Mouse (Mus musculus): ENCODE measurements around the gene A730009L09Rik. TPM values are rescaled to one million over a fixed set of nuclear protein-coding genes. Genes with fewer than 3 reads are reported as not detected.

The A730009L09Rik gene
- polyA plus RNA-seq (2015; fragmentation: Nextera tagmentation; extraction: Ambion mirVana), result not detected in 2 replicates

DNA sequence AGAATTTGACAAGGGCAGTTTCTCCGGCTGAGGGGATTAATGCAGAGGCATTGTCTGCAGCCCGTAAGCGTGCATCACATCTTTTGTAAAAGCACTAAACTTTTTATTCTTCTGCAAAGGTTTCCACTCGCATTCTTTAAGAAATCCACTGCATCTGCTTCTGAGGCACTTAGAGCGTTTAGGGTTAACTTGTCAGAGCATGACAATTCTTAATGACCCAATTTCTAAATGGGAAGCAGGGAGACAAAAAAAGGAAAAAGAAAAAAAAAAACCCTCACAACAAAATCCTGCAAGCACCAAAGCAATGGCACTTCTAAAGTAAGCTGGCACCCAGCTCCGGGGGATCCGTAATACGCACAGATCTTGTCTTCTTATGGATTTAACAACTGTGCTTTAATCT lies at the start of gene A730009L09Rik:
A730009L09Rik (plus strand) TSS at position 301 of the 400 bp plus-strand sequence.
- no peaks in the 10 kb centered on the region for H3K9me3 ChIP-seq
- WGBS, result 76% methylated on average over 8 of the region's 8 CpGs
- H3K27ac ChIP-seq, result no peak within 1 kb of the TSS
- no peak for ATAC-seq (ENCODE audit: insufficient read depth, low FRiP score, low read depth)
- H3K4me1 ChIP-seq, result no peaks in the 10 kb centered on the region
- no peak within 1 kb of the TSS for H3K4me2 ChIP-seq
- H3K27me3 ChIP-seq (replicated peaks), result no peaks in the 10 kb centered on the region
- no peak within 1 kb of the TSS for H3K4me3 ChIP-seq (replicated peaks)
- H3K36me3 ChIP-seq, result no peaks in the 10 kb centered on the region
- no peak within 1 kb of the TSS for H3K9ac ChIP-seq

DNA sequence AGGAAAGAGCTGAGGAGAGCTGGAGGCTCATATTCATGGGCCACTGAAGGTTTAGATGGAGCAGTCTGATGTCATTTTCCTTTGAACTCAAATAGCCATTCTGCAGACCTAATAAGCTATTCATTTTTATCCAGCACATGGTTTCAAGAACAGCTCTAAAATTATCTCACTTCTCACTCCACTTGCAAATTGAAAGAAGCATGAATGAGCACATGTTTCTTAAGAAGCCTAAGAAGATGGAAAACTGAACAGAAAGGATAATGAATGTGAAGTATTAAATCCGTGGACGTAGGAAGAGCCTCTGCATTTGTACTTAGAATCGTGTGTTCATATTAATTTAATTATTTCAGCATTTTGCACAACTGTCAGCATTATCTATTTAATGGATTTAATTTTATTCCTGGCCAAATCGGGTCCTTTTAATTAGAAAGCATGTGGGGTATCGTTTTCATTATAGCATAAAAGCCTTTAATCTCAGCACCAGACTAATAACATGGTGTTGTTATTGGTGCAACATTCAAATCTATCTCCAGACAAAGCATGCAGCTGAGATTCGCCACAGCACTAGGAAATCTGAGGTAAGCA lies 49.2 kb upstream of the A730009L09Rik start:
- H3K9me3 ChIP-seq, result no peaks in the 10 kb centered on the region
- no peaks in the 10 kb centered on the region for H3K4me1 ChIP-seq
- H3K27ac ChIP-seq, result no peak overlapping the region
- no peak overlapping the region for H3K9ac ChIP-seq
- H3K36me3 ChIP-seq, result no peaks in the 10 kb centered on the region
- no peak overlapping the region for H3K4me3 ChIP-seq (replicated peaks)
- no peak overlapping the region for H3K4me2 ChIP-seq
- no peaks in the 10 kb centered on the region for H3K27me3 ChIP-seq (replicated peaks)
- no peak for ATAC-seq (ENCODE audit: insufficient read depth, low FRiP score, low read depth)
- WGBS, result 84% methylated on average over 6 of the region's 6 CpGs

DNA sequence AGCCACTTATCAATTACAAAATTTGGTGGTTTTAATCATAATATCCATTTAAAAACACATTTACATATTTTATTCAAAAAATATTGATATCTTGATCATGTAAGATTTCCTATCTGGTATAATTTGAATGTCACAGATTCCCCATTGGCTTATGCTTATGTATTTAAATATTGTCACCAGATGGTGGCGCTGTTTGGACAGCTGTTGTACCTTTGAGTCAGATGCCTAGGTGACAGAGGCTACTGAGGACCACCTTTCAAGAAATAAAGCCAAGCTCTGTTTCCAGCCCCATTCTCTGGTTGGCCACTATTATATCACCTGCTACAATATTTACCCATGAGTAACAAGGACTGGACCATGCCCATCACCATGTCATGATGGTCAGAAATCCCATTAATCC lies 46.0 kb upstream of the A730009L09Rik start:
- Histone ChIP-seq H3K27ac (no peak overlapping the region), H3K36me3 (no peaks in the 10 kb centered on the region), H3K4me1 (no peaks in the 10 kb centered on the region), H3K27me3 (replicated peaks) (no peaks in the 10 kb centered on the region), H3K4me3 (replicated peaks) (no peak overlapping the region), H3K9me3 (no peaks in the 10 kb centered on the region), H3K4me2 (no peak overlapping the region), H3K9ac (no peak overlapping the region)
- ATAC-seq (ENCODE audit: insufficient read depth, low FRiP score, low read depth), result no peak
- 29% methylated on average over 1 of the region's 1 CpGs for WGBS

DNA sequence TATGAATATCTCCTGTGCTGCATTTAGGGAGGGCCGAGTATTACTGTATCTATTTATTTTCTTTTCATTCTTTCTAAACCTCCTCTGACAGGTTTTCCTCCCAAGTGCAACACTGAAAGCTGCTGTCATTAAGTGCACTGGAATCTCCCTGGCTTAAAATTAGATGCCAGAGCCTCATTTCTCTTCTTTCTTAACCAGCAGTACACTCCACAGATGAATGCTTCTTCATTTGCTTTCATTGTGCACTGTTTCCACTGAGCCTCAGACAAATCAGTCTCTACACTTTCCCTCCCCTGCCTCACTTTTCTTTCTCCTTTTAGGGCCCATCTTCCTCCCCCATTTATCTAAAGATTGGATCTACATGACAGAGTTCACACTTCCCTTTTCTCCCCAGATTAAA lies 44.9 kb upstream of the A730009L09Rik start:
- no peak overlapping the region for H3K4me2 ChIP-seq
- 57% methylated on average over 1 of the region's 1 CpGs for WGBS
- no peaks in the 10 kb centered on the region for H3K36me3 ChIP-seq
- no peak overlapping the region for H3K9ac ChIP-seq
- no peaks in the 10 kb centered on the region for H3K27me3 ChIP-seq (replicated peaks)
- no peaks in the 10 kb centered on the region for H3K4me1 ChIP-seq
- H3K9me3 ChIP-seq, result no peaks in the 10 kb centered on the region
- H3K27ac ChIP-seq, result no peak overlapping the region
- no peak for ATAC-seq (ENCODE audit: insufficient read depth, low FRiP score, low read depth)
- no peak overlapping the region for H3K4me3 ChIP-seq (replicated peaks)

DNA sequence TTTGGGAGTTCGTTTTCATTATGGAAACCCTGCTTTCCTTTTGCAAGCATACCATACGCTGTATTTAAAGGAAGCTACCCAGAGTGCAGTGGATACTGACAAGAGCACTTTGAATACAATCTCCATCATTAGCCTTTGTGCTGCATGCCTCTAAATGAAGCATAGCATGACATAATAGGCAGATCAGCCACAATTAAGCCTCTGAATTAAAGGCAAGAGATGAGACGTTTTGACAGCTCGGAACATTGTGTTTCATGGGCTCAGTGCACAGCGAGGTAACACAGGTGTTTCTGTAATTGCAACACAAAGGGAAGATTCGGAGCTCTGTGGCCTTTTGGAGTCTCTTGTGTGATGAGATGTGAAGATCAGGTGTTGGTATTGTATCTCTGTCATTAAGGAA lies 41.5 kb upstream of the A730009L09Rik start:
- 87% methylated on average over 6 of the region's 6 CpGs for WGBS
- no peak for ATAC-seq (ENCODE audit: insufficient read depth, low FRiP score, low read depth)
- H3K9ac ChIP-seq, result no peak overlapping the region
- no peaks in the 10 kb centered on the region for H3K36me3 ChIP-seq
- H3K27ac ChIP-seq, result no peak overlapping the region
- no peaks in the 10 kb centered on the region for H3K27me3 ChIP-seq (replicated peaks)
- H3K4me1 ChIP-seq, result no peaks in the 10 kb centered on the region
- no peak overlapping the region for H3K4me3 ChIP-seq (replicated peaks)
- H3K9me3 ChIP-seq, result no peaks in the 10 kb centered on the region
- no peak overlapping the region for H3K4me2 ChIP-seq

DNA sequence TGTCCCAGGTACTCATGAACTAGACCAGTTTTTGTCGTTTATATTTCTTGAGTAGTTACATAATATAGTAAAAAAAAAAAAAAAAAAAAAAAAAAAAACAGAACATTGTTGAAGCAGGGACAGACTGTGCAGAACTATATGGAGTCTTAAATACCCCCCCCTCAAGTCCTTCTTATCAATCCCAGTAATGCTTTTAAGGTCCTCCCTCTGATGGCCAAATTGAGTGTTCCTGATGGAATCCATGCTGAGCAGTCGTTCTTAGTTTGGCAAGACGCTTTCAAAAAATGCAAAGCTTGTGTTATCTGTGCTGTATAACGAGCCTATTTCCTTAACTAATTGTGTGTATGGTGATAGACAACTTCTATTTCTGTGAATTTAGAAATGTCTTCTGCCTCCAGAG lies 40.2 kb upstream of the A730009L09Rik start:
- no peak overlapping the region for H3K9ac ChIP-seq
- H3K27ac ChIP-seq, result no peak overlapping the region
- ATAC-seq (ENCODE audit: insufficient read depth, low FRiP score, low read depth), result no peak
- WGBS, result 73% methylated on average over 4 of the region's 4 CpGs
- H3K4me2 ChIP-seq, result no peak overlapping the region
- H3K9me3 ChIP-seq, result no peaks in the 10 kb centered on the region
- H3K27me3 ChIP-seq (replicated peaks), result no peaks in the 10 kb centered on the region
- no peaks in the 10 kb centered on the region for H3K4me1 ChIP-seq
- H3K4me3 ChIP-seq (replicated peaks), result no peak overlapping the region
- no peaks in the 10 kb centered on the region for H3K36me3 ChIP-seq

DNA sequence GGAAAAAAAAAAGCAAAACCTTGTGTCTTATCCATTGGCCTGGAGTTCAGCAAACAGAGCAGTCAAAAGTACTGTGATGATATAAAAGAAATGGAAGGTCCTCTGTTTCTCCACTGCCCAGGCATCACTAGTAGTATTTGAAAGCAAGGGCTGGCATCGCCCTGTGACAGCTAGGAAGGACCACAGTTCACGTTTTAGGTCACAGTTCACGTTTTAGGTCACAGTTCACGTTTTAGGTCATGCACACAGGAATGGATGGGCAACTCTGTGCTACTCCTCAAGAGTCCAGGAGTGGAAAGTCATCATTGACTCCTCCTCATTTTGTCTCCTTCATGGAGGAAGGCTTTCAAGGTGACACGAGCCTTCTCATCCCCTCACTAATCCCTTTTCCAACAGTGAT lies 38.0 kb upstream of the A730009L09Rik start:
- Histone ChIP-seq H3K9ac (no peak overlapping the region), H3K4me3 (replicated peaks) (no peak overlapping the region)

DNA sequence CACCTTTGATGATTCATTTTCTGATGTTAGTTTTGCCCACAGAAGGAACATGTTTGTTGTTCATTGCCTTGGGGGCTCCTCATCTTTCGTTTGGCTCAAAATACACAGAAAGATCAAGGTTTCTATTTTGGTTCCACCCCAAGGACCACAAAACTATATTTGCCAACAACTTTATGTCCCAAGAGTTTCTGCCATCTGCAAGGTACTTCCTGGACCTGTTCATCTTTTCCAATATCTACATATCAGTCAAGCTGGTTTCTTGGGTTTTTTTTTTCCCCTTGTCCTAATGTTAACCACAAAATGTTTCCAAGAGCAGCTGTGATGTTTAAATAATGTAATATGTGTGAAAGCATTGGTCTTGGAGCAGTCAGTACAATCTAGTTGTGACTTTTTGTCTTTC lies 37.4 kb upstream of the A730009L09Rik start:
- Histone ChIP-seq H3K9ac (no peak overlapping the region), H3K4me1 (no peaks in the 10 kb centered on the region), H3K27me3 (replicated peaks) (no peaks in the 10 kb centered on the region), H3K36me3 (no peaks in the 10 kb centered on the region), H3K4me3 (replicated peaks) (no peak overlapping the region), H3K4me2 (no peak overlapping the region), H3K9me3 (no peaks in the 10 kb centered on the region), H3K27ac (no peak overlapping the region)
- no peak for ATAC-seq (ENCODE audit: insufficient read depth, low FRiP score, low read depth)
- 89% methylated on average over 1 of the region's 1 CpGs for WGBS

More for the DNA sequence above, 38.0 kb upstream of the A730009L09Rik start:
- Histone ChIP-seq H3K27me3 (replicated peaks) (no peaks in the 10 kb centered on the region), H3K4me1 (no peaks in the 10 kb centered on the region), H3K27ac (no peak overlapping the region), H3K36me3 (no peaks in the 10 kb centered on the region), H3K9me3 (no peaks in the 10 kb centered on the region), H3K4me2 (no peak overlapping the region)
- no peak for ATAC-seq (ENCODE audit: insufficient read depth, low FRiP score, low read depth)
- 82% methylated on average over 5 of the region's 5 CpGs for WGBS

DNA sequence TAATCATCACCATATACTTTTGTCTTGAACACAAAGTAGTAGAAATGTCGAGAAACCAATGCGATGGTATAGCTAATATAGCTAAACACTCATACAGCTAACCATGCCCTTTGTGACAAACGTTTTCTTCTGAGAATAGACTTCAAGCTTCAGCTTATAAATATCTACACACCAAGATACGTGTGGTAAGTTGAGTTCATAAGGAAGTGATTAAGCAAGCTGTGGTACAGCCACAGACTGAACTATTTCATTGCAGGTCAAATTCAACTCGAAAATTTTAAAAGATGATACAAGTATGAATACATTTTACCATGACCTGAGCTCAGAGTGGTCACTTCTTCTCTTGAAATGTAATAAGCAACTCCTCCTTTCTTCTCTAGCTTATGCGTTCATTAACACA lies 37.0 kb upstream of the A730009L09Rik start:
- Histone ChIP-seq H3K27ac (no peak overlapping the region), H3K4me2 (no peak overlapping the region), H3K4me3 (replicated peaks) (no peak overlapping the region), H3K27me3 (replicated peaks) (no peaks in the 10 kb centered on the region), H3K9me3 (no peaks in the 10 kb centered on the region), H3K4me1 (no peaks in the 10 kb centered on the region), H3K36me3 (no peaks in the 10 kb centered on the region), H3K9ac (no peak overlapping the region)
- no peak for ATAC-seq (ENCODE audit: insufficient read depth, low FRiP score, low read depth)
- WGBS, result 77% methylated on average over 6 of the region's 6 CpGs

DNA sequence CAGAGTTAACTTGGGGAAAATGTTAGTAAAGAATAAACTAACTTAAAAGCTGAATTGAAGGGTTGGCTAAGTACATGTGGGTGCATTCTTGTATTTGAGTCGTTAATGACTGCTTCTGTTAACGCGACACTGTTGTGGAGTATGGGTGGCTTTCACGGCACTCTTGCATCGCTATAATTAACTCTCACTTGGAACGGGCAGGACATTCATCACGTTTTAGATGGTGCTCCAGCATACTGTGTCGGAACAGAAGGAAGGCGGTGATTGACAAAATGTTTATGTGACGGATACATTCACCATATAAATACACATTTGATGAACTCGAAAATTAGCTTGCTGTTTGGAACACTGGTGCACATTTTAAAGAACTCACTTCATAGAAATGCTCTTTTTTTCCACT lies 29.0 kb upstream of the A730009L09Rik start:
- no peak overlapping the region for H3K4me2 ChIP-seq

DNA sequence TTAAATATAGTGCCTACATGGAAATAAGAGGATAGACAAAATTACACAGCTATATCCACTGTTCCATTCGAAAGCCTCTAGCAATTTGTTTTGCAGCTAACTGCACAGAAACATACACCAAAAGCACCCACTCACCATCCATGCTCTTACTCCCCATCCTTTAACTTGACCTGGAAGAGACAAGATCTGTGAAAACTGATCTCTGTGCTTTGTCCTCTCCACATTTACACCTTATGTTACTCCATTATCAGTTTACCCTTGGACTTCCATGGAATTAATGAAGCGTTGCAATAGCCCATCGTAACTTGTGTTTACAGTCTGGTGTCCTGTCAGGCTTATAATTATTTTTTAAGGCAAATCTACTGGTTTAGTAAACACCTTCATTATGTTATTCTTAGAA lies 20.1 kb upstream of the A730009L09Rik start:
- no peak overlapping the region for H3K4me2 ChIP-seq
- no peak overlapping the region for H3K27ac ChIP-seq
- no peak overlapping the region for H3K9ac ChIP-seq
- H3K36me3 ChIP-seq, result no peaks in the 10 kb centered on the region
- ATAC-seq (ENCODE audit: insufficient read depth, low FRiP score, low read depth), result no peak
- H3K9me3 ChIP-seq, result no peaks in the 10 kb centered on the region
- H3K4me3 ChIP-seq (replicated peaks), result no peak overlapping the region
- no peaks in the 10 kb centered on the region for H3K4me1 ChIP-seq
- WGBS, result 75% methylated on average over 3 of the region's 3 CpGs
- H3K27me3 ChIP-seq (replicated peaks), result no peaks in the 10 kb centered on the region

More for the DNA sequence above, 29.0 kb upstream of the A730009L09Rik start:
- no peaks in the 10 kb centered on the region for H3K4me1 ChIP-seq
- no peak overlapping the region for H3K4me3 ChIP-seq (replicated peaks)
- no peaks in the 10 kb centered on the region for H3K9me3 ChIP-seq
- 56% methylated on average over 11 of the region's 11 CpGs for WGBS
- H3K27me3 ChIP-seq (replicated peaks), result no peaks in the 10 kb centered on the region
- H3K36me3 ChIP-seq, result no peaks in the 10 kb centered on the region
- ATAC-seq (ENCODE audit: insufficient read depth, low FRiP score, low read depth), result no peak
- H3K9ac ChIP-seq, result no peak overlapping the region
- H3K27ac ChIP-seq, result no peak overlapping the region

DNA sequence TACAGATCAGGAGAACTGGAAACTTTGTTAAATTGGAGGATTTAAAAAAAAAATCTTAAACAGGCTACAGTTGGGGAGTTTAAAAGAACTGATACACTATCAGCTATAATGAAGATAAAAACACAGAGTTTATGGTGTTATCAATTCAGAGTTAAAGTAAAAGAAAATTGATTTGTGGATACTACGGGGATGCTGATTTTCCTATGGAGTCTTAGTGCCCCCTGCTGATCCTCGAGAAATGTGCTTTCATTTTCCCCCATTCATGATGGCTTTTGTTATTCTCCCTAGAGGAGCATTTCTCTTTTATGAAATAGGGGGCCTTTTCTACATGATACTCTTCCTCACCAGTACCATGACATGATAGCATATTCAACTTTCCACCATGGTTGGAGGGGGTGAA lies 19.5 kb upstream of the A730009L09Rik start:
- H3K4me1 ChIP-seq, result no peaks in the 10 kb centered on the region
- no peak overlapping the region for H3K27ac ChIP-seq
- no peaks in the 10 kb centered on the region for H3K27me3 ChIP-seq (replicated peaks)
- no peak for ATAC-seq (ENCODE audit: insufficient read depth, low FRiP score, low read depth)
- no peak overlapping the region for H3K9ac ChIP-seq
- H3K4me2 ChIP-seq, result no peak overlapping the region
- H3K9me3 ChIP-seq, result no peaks in the 10 kb centered on the region
- WGBS, result 40% methylated on average over 2 of the region's 2 CpGs
- H3K4me3 ChIP-seq (replicated peaks), result no peak overlapping the region
- H3K36me3 ChIP-seq, result no peaks in the 10 kb centered on the region

DNA sequence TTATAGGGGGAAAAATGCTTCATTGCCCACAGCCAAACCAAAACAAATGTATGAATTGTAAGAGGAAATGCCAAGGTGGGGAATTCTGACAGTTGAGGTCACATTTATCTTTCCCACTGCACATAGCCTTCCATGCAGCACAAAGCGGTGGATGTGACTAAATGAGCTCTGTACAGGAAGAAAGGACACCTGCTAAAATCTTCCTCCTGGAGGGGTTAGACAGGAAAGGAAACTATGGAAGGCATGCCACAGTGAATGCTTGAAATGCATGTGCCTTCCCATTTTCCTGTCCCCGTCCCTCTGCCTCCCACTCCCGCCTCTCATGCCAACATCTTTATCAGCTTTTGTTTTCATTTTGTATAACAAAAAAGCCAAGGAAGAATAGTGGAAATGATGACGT lies 7.2 kb upstream of the A730009L09Rik start:
- no peaks in the 10 kb centered on the region for H3K9me3 ChIP-seq
- no peaks in the 10 kb centered on the region for H3K27me3 ChIP-seq (replicated peaks)
- no peak overlapping the region for H3K4me3 ChIP-seq (replicated peaks)
- no peak overlapping the region for H3K27ac ChIP-seq
- 63% methylated on average over 4 of the region's 4 CpGs for WGBS
- no peaks in the 10 kb centered on the region for H3K4me1 ChIP-seq
- H3K9ac ChIP-seq, result no peak overlapping the region
- H3K4me2 ChIP-seq, result no peak overlapping the region
- no peak for ATAC-seq (ENCODE audit: insufficient read depth, low FRiP score, low read depth)
- no peaks in the 10 kb centered on the region for H3K36me3 ChIP-seq

All from stomach, embryonic 15.5 days (tissue).